Mouse (Mus musculus) E14TG2a.4 (cell line): ENCODE measurements around the gene Mycl.

Source experiments
- CTCF ChIP-seq: conservative IDR thresholded peaks from 2 replicates; pipeline ENCODE4 v1.5.1; 2014; ENCODE audit warnings: low read length
- NANOG ChIP-seq: IDR thresholded peaks from 2 replicates; pipeline ENCODE4 v1.6.1; 2014; ENCODE audit warnings: borderline replicate concordance, low read length, mixed read lengths
- POU5F1 ChIP-seq: IDR thresholded peaks from 2 replicates; pipeline ENCODE4 v1.6.1; 2014; ENCODE audit warnings: low read length, borderline replicate concordance

DNA sequence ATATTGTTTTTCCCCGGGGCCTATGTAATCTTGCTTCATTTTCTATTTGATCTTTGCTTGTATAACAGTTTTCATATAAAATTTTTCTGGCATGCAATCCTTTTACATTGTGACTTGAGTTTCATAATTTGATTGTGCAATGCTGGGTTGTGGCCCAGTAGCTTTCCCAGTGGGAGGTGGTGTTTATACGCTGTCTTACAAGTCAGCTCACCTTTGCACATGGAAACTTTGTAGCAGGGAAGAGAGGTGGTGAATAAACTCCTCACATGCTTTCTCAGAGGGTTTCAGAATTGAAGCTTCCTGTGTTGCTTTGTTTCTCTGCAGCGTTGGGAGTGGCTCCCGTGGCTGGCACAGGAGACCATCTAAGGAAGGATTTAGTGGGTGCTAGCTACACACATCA lies 49.4 kb downstream of the Mycl start:
- TF ChIP-seq CTCF (no peak), POU5F1 (no peak), NANOG (no peak)
